Mouse (Mus musculus) gastrocnemius, postnatal 36 days (tissue): ENCODE results near the gene Plau. TPM values are rescaled to one million over a fixed set of nuclear protein-coding genes. Genes with fewer than 3 reads are reported as not detected.

Experiments used
- DNase-seq, 2 experiments: peaks; one replicate each; pipeline ENCODE4 v3.0.0; 2022
- intact Hi-C: fragments of 180-260 bp; cut with DNase I; formaldehyde crosslinking; loops from one replicate; pipeline ENCODE4 v1.15.1; 2025
- total RNA-seq, 2 experiments: library from RNA; stranded (reverse); gene quantifications; 2 replicates each; pipeline ENCODE4 v1.2.3; 2021

Gene Plau
- total RNA-seq, 2 experiments from 2014 or later = 23.9 to 25.3 TPM

DNA sequence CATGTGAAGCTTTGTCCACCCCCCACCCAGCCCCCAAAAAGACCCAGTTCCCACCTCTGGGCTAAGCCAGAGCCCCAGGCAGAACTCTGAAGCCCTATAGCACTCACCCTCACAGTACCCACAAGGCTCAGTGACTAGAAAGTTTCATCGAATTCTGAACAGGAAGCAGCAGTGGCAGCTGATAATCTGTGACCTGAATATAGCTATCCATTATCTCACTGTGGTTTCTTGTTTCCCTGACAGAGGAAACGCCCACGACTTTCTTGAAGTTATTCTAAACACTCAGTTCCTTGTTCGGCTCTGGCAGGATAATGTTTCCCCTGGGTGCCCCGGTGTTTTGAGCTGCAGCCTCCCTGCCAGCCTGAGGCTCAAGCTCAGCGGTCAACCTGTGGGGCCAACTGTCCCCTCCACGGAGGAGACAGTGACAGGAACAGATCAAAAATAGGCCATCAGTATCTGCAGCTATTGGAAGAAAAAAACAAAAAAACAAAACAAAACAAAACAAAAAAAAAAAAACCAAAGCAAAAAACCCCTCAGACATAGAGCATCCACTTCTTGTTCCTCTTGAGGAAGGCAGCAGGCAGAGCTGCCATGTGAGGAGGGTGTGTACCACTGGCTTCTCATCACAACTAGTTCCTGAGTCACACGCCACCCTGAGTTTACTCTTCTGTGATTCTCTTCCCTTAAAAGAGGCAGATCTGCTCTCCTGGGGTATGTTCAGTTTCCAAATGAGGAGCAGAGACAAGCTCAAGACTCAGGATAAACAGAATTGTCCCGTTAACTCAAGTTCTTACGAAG is 48.8 kb downstream of the Plau start:
- intact Hi-C loops = loop anchor here (10.0 kb wide), 1 partner anchor 110 kb away; no protein-coding TSS in a partner anchor
- DNase-seq = no peak

DNA sequence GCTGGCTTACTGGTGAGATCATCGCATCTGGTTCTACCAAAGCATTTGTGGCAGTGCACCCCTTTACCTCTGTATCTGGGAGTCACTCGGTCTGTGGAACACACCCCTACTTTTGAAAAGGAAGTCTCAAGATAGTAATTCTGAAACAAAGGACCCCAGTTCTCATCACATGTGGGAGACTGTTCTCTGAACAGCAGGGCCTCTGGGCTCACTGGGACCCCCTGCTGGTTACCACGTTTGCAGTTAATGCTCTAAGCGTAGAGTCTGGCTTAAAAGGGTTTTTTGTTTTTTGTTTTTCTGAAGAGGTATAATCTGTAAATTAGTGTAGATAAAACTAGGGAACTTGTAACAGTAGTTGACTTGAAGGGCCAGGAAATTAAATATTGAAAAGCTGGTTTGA is 49.8 kb downstream of the Plau start:
- intact Hi-C loops = loop anchor here (10.0 kb wide), 1 partner anchor 109 kb away; no protein-coding TSS in a partner anchor
- peak in 1 of 2 experiments; percentile 23 for DNase-seq

DNA sequence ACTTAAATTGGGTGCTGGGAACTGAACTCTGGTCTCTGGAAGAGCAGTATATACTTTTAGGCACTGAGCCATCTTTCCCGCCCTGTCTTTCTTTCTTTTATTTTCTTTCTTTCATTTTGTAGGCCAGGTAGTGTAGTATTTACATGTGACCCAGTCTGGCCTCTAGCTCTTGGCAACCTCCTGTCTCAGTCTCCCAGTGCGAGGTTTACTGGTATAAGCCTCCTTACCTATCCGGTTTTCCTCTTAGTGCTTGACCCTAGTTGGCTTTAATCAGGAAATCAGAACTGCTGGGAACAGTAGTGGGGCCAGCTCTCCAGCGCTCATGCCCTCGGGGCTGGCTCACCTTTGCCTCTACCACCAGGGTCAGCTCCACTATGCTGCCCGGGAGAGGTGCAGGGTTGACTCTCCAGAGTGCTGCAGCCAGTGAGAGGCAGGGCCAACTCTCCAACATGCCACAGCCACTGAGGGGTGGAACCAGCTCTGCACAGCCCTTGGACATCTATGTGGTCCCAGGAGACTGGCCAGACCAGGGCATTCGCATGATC is 51.2 kb downstream of the Plau start:
- DNase-seq = no peak
- intact Hi-C loops = loop anchor here (10.0 kb wide), 1 partner anchor 107 kb away; no protein-coding TSS in a partner anchor

DNA sequence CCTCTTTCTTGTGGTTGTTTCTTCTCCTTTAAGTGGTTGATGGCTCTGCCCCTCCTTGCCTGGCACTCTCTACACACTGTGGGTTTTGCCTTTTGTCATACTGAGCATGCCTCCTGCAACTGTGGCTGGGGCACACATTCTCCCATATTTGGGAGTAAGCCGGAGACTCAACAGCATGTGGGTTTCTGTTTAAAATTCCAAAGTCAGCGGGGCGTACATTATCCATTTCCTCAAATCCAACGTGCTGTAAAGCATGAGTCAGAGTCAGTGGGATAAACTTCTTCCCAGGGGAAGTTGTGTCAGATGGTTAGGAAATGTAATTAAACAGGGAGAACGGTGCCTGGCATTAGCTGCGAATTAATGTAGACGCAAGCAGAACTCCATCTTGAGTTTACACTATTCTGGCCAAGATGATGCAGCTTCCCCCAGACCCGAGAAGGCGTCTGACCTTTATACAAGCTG is 55.5 kb downstream of the Plau start:
- intact Hi-C loops = no loop called here

More for the DNA sequence above, 55.5 kb downstream of the Plau start:
- DNase-seq = no peak

Other genes starting within 250 kb of the Plau start
- 1 to 10 TPM; 5.2 to 6.8 TPM for gene Usp54, start 195.6 kb upstream of the Plau start, total RNA-seq
- gene Myoz1, start 180.1 kb upstream of the Plau start, total RNA-seq = 1,000 to 10,000 TPM; 3,097 to 3,157 TPM
- gene Synpo2l, start 168.3 kb upstream of the Plau start, total RNA-seq = 100 to 1,000 TPM; 158 to 184 TPM
- 10 to 100 TPM; 71.5 to 73.6 TPM for gene Sec24c, start 162.4 kb upstream of the Plau start, total RNA-seq
- gene Fut11, start 141.7 kb upstream of the Plau start, total RNA-seq = 1 to 10 TPM; 2.5 to 2.7 TPM
- 100 to 1,000 TPM in 1 of 2 experiments, 10 to 100 TPM in 1; 99.9 to 110 TPM for gene Chchd1, start 133.7 kb upstream of the Plau start, total RNA-seq
- 10 to 100 TPM; 28.5 to 30.6 TPM for gene Zswim8, start 129.1 kb upstream of the Plau start, total RNA-seq
- gene Ndst2, start 102.1 kb upstream of the Plau start, total RNA-seq = 1 to 10 TPM; 4.9 to 7.3 TPM
- gene Camk2g, start 42.6 kb upstream of the Plau start, total RNA-seq = 100 to 1,000 TPM; 170 to 172 TPM
- 10 to 100 TPM; 70.9 to 91.6 TPM for gene Vcl, start 92.7 kb downstream of the Plau start, total RNA-seq
- gene Ap3m1, start 215.8 kb downstream of the Plau start, total RNA-seq = 10 to 100 TPM; 34.7 to 35.6 TPM
- 100 to 1,000 TPM in 1 of 2 experiments, 10 to 100 TPM in 1; 94.0 to 111 TPM for gene Adk, start 215.9 kb downstream of the Plau start, total RNA-seq